Mouse (Mus musculus): ENCODE measurements at regions not wholly inside any gene's neighbourhood (a gene's known extent, or its start where the extent isn't known, plus 50 kb on each side); places are given as distances from the start of the nearest gene placed in this dataset.

DNA sequence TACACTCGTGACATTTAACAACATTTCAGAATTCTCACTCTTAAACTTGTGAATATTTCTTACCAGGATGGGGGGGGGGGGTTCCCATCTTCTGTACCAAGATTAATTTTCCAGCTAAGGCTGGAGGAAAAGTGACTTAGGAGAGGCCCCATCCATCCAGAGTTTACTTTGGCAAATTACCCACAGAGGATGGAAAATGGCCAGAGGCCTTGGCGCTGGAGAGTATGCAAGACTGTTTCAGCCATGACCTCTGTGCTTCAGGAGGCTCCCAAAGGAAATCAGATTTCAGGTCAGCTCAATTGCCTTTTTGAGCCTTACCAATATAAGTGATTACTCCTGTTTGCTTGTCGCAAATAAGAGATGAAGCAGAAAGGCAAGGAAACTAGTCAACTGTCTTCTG is 143.4 kb upstream of the F930015N05Rik start:
- Histone ChIP-seq H3K9ac (ENCODE audit: low read depth, low read length) (no peak overlapping the region), H3K27ac (ENCODE audit: low read length) (no peak overlapping the region), H3K4me3 (ENCODE audit: low read length) (no peak overlapping the region), H3K36me3 (ENCODE audit: control insufficient read depth, insufficient read depth, low read length) (no peaks in the 10 kb centered on the region), H3K4me2 (ENCODE audit: low read depth, low read length) (no peak overlapping the region), H3K4me1 (ENCODE audit: control insufficient read depth, insufficient read depth, low read length) (no peaks in the 10 kb centered on the region), H3K9me3 (ENCODE audit: control insufficient read depth, low read length) (no peaks in the 10 kb centered on the region), H3K27me3 (replicated peaks; ENCODE audit: control insufficient read depth, insufficient read depth, low read length) (no peaks in the 10 kb centered on the region)
- WGBS = 69% methylated on average over 3 of the region's 3 CpGs
- no peak for ATAC-seq

DNA sequence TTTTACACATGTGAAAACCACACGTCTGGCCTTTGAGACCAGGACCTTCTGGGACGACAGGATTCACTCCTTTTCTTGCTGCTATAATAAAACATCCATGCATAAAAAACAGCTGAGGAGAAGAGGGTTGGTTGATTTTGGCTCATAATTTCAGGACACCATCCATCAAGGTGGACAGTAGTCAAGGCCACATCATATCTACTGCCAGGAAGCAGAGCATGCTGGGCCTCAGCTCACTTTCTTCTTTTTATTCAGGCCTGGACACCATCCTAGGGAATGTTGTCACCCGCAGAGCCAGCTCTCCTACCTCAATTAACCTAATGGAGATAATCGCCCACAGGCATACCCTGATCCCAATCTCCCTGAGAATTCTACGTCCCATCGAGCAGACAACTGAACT is 149.6 kb upstream of the F930015N05Rik start:
- H3K4me2 ChIP-seq (ENCODE audit: low read depth, low read length) = no peak overlapping the region
- H3K4me3 ChIP-seq (ENCODE audit: low read length) = no peak overlapping the region
- no peaks in the 10 kb centered on the region for H3K9me3 ChIP-seq (ENCODE audit: control insufficient read depth, low read length)
- H3K9ac ChIP-seq (ENCODE audit: low read depth, low read length) = no peak overlapping the region
- H3K27ac ChIP-seq (ENCODE audit: low read length) = no peak overlapping the region
- no peaks in the 10 kb centered on the region for H3K4me1 ChIP-seq (ENCODE audit: control insufficient read depth, insufficient read depth, low read length)
- WGBS = 88% methylated on average over 6 of the region's 6 CpGs
- no peak for ATAC-seq
- no peaks in the 10 kb centered on the region for H3K27me3 ChIP-seq (replicated peaks; ENCODE audit: control insufficient read depth, insufficient read depth, low read length)
- no peaks in the 10 kb centered on the region for H3K36me3 ChIP-seq (ENCODE audit: control insufficient read depth, insufficient read depth, low read length)

DNA sequence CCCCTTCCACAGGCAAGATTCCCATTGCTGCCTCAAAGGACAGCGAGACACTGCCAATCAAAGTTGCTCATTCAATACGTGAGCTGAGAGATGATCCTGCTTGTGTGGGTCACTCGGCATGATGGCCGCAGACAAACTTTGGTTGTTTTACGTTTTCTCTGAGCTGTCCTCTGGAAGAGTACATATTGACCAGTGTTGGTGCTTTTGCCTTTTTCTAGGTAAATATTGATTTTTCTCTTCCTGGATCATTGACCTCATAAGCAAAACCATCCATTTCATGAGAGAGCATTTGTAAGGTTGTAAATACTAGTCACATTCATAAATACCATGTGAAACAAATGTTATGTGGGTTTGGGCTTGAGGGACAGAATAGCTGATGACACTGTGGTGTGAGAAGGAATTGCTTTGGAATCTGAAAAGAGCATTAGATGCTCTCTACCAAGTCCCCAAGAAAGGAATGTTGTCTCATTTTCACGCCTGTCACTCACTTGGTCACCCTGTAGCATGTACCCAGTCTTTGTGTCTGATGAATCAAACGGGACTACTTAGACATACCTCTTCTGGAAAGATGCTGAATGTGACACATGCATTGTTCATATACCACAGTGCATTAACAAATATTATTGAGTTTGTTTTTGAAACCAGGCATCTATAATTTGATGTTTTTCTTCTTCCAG is 150.7 kb upstream of the F930015N05Rik start:
- H3K9ac ChIP-seq (ENCODE audit: low read depth, low read length) = no peak overlapping the region
- no peak for ATAC-seq
- no peaks in the 10 kb centered on the region for H3K27me3 ChIP-seq (replicated peaks; ENCODE audit: control insufficient read depth, insufficient read depth, low read length)
- H3K9me3 ChIP-seq (ENCODE audit: control insufficient read depth, low read length) = no peaks in the 10 kb centered on the region
- no peaks in the 10 kb centered on the region for H3K4me1 ChIP-seq (ENCODE audit: control insufficient read depth, insufficient read depth, low read length)
- H3K36me3 ChIP-seq (ENCODE audit: control insufficient read depth, insufficient read depth, low read length) = no peaks in the 10 kb centered on the region
- H3K27ac ChIP-seq (ENCODE audit: low read length) = no peak overlapping the region
- no peak overlapping the region for H3K4me2 ChIP-seq (ENCODE audit: low read depth, low read length)
- 66% methylated on average over 7 of the region's 7 CpGs for WGBS
- no peak overlapping the region for H3K4me3 ChIP-seq (ENCODE audit: low read length)

DNA sequence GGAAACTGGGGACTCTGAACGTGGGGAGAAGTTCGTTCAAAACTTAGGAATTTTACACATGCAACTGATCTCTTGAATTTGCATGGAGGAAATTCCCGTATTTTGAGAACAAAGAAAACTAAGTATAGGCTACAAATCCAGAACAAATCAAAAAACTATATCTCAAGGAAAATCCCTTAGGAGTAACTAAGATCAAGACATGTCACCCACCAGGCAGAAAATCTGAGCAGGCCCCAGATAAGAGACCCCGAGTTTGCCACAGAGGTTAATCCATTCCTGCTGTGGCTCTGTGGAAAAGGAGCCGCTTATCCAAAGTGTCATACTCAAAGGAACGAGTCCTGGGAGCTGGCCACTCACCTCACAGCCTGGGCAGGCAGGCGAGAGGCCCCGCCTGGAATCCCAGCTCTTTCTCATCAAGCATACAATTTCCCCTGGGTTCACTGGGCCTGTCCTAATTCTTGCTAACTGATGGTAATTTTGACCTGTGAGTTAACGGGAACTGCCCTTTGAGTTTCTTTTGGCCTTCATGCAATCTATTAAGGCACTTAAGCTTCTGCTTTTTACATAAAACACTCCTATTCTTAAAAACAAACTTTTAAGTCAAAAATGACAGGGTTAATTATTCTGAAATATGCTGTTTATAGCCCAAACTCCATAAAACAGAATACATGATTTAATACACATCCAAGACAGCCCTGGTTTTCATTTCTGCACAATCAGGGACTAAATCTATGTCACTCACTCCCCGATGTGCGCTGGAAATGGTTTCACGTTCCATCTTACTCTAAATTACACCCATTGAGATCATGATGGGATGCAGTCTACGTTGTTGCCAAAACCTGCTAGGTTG is 151.5 kb upstream of the F930015N05Rik start:
- no peaks in the 10 kb centered on the region for H3K4me1 ChIP-seq (ENCODE audit: control insufficient read depth, insufficient read depth, low read length)
- no peak for ATAC-seq

DNA sequence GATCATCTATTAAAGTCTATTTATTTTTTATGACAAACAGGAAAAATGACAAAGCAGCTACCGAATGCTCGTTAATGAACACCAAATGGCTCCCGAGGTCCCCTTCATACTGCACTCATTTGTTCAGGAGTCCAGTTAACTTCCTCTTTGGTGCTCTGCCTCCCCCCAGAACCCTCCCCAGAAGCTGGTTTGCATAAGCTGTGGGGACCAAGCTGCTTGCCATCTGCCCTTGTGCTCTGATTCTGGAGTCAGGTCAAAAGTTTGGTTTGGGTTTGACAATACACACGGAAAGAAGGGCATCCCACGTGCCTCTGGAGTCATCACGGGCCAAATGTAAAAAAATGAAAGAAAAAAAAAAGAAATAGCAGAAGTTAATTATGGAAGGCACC is 152.1 kb upstream of the F930015N05Rik start:
- WGBS = 65% methylated on average over 6 of the region's 6 CpGs
- H3K27me3 ChIP-seq (replicated peaks; ENCODE audit: control insufficient read depth, insufficient read depth, low read length) = no peaks in the 10 kb centered on the region
- no peaks in the 10 kb centered on the region for H3K4me1 ChIP-seq (ENCODE audit: control insufficient read depth, insufficient read depth, low read length)

More for the DNA sequence above, 151.5 kb upstream of the F930015N05Rik start:
- H3K27ac ChIP-seq (ENCODE audit: low read length) = no peak overlapping the region
- H3K4me2 ChIP-seq (ENCODE audit: low read depth, low read length) = no peak overlapping the region
- no peaks in the 10 kb centered on the region for H3K36me3 ChIP-seq (ENCODE audit: control insufficient read depth, insufficient read depth, low read length)
- no peaks in the 10 kb centered on the region for H3K9me3 ChIP-seq (ENCODE audit: control insufficient read depth, low read length)
- no peak overlapping the region for H3K9ac ChIP-seq (ENCODE audit: low read depth, low read length)
- H3K27me3 ChIP-seq (replicated peaks; ENCODE audit: control insufficient read depth, insufficient read depth, low read length) = no peaks in the 10 kb centered on the region
- 47% methylated on average over 13 of the region's 13 CpGs for WGBS
- no peak overlapping the region for H3K4me3 ChIP-seq (ENCODE audit: low read length)

DNA sequence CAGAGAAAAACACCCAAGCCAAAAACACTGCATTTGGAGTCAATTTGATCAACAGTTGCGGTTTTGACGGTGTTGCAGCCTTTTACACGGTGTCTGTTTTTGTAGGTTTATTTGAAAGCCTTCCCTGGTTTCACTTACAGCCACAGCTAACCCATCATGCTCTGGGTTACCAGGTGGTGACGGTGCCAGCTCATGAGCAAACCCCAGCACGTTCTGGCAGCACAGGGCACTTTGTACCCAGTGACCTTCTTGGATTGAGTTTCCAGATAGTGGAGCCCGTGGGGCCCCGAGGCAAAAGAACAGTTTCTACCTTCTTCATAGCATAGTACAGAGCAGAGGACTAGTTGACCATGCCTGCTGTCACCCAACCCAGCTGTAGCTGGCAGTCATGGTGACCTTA is 152.6 kb upstream of the F930015N05Rik start:
- Histone ChIP-seq H3K27me3 (replicated peaks; ENCODE audit: control insufficient read depth, insufficient read depth, low read length) (no peaks in the 10 kb centered on the region), H3K4me3 (ENCODE audit: low read length) (no peak overlapping the region), H3K4me1 (ENCODE audit: control insufficient read depth, insufficient read depth, low read length) (no peaks in the 10 kb centered on the region), H3K9ac (ENCODE audit: low read depth, low read length) (no peak overlapping the region), H3K4me2 (ENCODE audit: low read depth, low read length) (no peak overlapping the region), H3K9me3 (ENCODE audit: control insufficient read depth, low read length) (no peaks in the 10 kb centered on the region), H3K36me3 (ENCODE audit: control insufficient read depth, insufficient read depth, low read length) (no peaks in the 10 kb centered on the region), H3K27ac (ENCODE audit: low read length) (no peak overlapping the region)
- 81% methylated on average over 7 of the region's 7 CpGs for WGBS
- no peak for ATAC-seq

More for the DNA sequence above, 152.1 kb upstream of the F930015N05Rik start:
- Histone ChIP-seq H3K4me3 (ENCODE audit: low read length) (no peak overlapping the region), H3K4me2 (ENCODE audit: low read depth, low read length) (no peak overlapping the region), H3K36me3 (ENCODE audit: control insufficient read depth, insufficient read depth, low read length) (no peaks in the 10 kb centered on the region), H3K9ac (ENCODE audit: low read depth, low read length) (no peak overlapping the region), H3K27ac (ENCODE audit: low read length) (no peak overlapping the region), H3K9me3 (ENCODE audit: control insufficient read depth, low read length) (no peaks in the 10 kb centered on the region)
- ATAC-seq = no peak

DNA sequence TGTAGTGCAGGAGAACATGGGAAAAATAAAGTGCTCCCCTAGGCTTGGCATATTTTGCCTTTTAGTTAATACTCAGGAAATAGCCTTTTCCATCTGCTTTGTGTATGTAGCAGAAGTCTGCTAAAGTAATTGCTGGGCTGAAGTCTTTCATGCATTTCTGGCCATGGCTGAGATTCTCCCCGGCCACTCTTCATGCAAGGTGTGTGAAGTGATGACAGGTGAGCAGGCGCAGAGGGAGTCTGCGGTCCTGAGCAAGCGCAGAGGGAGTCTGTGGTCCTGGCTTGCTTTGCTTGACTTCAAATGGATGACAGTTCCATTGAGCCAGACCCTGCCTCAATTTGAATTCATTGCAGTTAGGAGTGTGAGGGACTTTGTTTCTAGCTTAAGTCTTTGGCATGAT is 153.6 kb upstream of the F930015N05Rik start:
- WGBS = 75% methylated on average over 4 of the region's 4 CpGs
- no peaks in the 10 kb centered on the region for H3K27me3 ChIP-seq (replicated peaks; ENCODE audit: control insufficient read depth, insufficient read depth, low read length)

DNA sequence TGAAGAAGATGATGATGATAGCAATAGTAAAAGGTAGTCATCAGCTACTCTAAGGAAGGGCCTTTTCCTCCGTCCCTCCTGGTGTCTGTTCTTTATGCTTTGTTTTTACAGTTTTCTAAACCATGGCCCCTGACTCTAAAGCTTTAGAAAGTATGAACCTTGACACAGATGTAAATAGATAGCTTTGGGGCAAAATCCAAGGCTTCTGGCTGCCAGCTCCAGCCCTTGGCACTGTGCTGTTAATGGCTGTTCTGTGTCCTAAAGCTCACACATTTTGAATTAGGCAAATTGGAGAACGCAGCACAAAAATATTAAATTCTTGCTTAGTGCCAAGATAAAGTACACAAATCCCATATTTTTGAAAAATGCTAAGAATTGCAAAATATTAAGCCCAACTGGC is 155.8 kb upstream of the F930015N05Rik start:
- Histone ChIP-seq H3K27ac (ENCODE audit: low read length) (no peak overlapping the region), H3K36me3 (ENCODE audit: control insufficient read depth, insufficient read depth, low read length) (no peaks in the 10 kb centered on the region)
- 78% methylated on average over 2 of the region's 2 CpGs for WGBS

More for the DNA sequence above, 153.6 kb upstream of the F930015N05Rik start:
- no peak overlapping the region for H3K4me2 ChIP-seq (ENCODE audit: low read depth, low read length)
- ATAC-seq = no peak
- H3K27ac ChIP-seq (ENCODE audit: low read length) = no peak overlapping the region
- no peak overlapping the region for H3K4me3 ChIP-seq (ENCODE audit: low read length)
- no peak overlapping the region for H3K9ac ChIP-seq (ENCODE audit: low read depth, low read length)
- H3K4me1 ChIP-seq (ENCODE audit: control insufficient read depth, insufficient read depth, low read length) = no peaks in the 10 kb centered on the region
- H3K9me3 ChIP-seq (ENCODE audit: control insufficient read depth, low read length) = no peaks in the 10 kb centered on the region
- no peaks in the 10 kb centered on the region for H3K36me3 ChIP-seq (ENCODE audit: control insufficient read depth, insufficient read depth, low read length)

DNA sequence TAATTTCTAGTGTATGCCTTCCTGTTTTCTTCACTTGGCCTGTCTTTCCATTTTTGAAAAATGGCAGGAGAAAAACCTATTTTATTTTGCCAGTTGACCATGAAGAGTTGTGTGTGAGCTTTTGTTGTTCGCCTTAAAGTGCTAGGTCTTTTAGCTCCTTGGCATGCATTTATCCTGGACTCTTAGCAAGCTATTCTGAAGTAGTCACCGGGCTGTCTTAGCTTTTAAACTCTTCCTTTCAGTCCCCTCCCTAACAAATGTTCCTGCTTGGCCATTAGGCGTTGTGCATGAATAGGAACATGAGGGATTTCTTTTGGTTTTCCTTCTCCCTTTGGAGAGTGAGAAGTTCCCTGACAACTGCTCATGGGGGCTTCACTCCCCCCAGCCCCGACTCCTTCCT is 160.9 kb upstream of the F930015N05Rik start:
- no peak overlapping the region for H3K4me3 ChIP-seq (ENCODE audit: low read length)
- H3K27me3 ChIP-seq (replicated peaks; ENCODE audit: control insufficient read depth, insufficient read depth, low read length) = no peaks in the 10 kb centered on the region
- H3K4me1 ChIP-seq (ENCODE audit: control insufficient read depth, insufficient read depth, low read length) = peaks cover 8% of the 10 kb centered on the region
- no peaks in the 10 kb centered on the region for H3K9me3 ChIP-seq (ENCODE audit: control insufficient read depth, low read length)
- H3K27ac ChIP-seq (ENCODE audit: low read length) = no peak overlapping the region
- no peak overlapping the region for H3K9ac ChIP-seq (ENCODE audit: low read depth, low read length)
- no peaks in the 10 kb centered on the region for H3K36me3 ChIP-seq (ENCODE audit: control insufficient read depth, insufficient read depth, low read length)
- no peak overlapping the region for H3K4me2 ChIP-seq (ENCODE audit: low read depth, low read length)
- ATAC-seq = no peak
- WGBS = 83% methylated on average over 4 of the region's 4 CpGs

More for the DNA sequence above, 155.8 kb upstream of the F930015N05Rik start:
- Histone ChIP-seq H3K9ac (ENCODE audit: low read depth, low read length) (no peak overlapping the region), H3K27me3 (replicated peaks; ENCODE audit: control insufficient read depth, insufficient read depth, low read length) (no peaks in the 10 kb centered on the region), H3K4me3 (ENCODE audit: low read length) (no peak overlapping the region), H3K4me2 (ENCODE audit: low read depth, low read length) (no peak overlapping the region), H3K4me1 (ENCODE audit: control insufficient read depth, insufficient read depth, low read length) (no peaks in the 10 kb centered on the region), H3K9me3 (ENCODE audit: control insufficient read depth, low read length) (no peaks in the 10 kb centered on the region)
- ATAC-seq = no peak
